Mouse (Mus musculus) spleen, adult 2 months (tissue): ENCODE data around the gene Gmds. TPM values are rescaled to one million over a fixed set of nuclear protein-coding genes. Genes with fewer than 3 reads are reported as not detected.

ENCODE experiments used
- DNase-seq, 2 experiments: peaks; one replicate each; pipeline versions ENCODE4 v3.0.0 to v3.0.0-alpha.2; 2012 to 2021; ENCODE audit warnings: low spot score in 2 of 2, low read depth in 1 of 2
- H3K27ac ChIP-seq: fragments of 200-500 bp; 2 replicates; pipeline ENCODE4 v1.5.1; 2012; ENCODE audit warnings: low read length, inconsistent platforms; ENCODE audit not compliant: insufficient read depth
- H3K27me3 ChIP-seq: fragments of 200-500 bp; 2 replicates; pipeline ENCODE4 v1.6.1; 2012; ENCODE audit warnings: mild to moderate bottlenecking, moderate library complexity, low read length, inconsistent platforms; ENCODE audit not compliant: control insufficient read depth, insufficient read depth
- H3K36me3 ChIP-seq: fragments of 200-500 bp; 2 replicates; pipeline ENCODE4 v1.6.1; 2012; ENCODE audit warnings: mild to moderate bottlenecking, low read length, inconsistent platforms; ENCODE audit not compliant: control insufficient read depth, insufficient read depth
- H3K4me1 ChIP-seq: fragments of 200-500 bp; 2 replicates; pipeline ENCODE4 v1.6.1; 2011; ENCODE audit warnings: inconsistent platforms; ENCODE audit not compliant: control insufficient read depth, insufficient read depth, insufficient read length
- H3K4me3 ChIP-seq: fragments of 200-500 bp; 2 replicates; pipeline ENCODE4 v1.5.1; 2011; ENCODE audit warnings: mild to moderate bottlenecking, inconsistent platforms; ENCODE audit not compliant: insufficient read depth, insufficient read length; ENCODE audit errors: extremely low read depth
- CTCF ChIP-seq: fragments of 200-500 bp; IDR thresholded peaks from 2 replicates; pipeline ENCODE4 v1.5.1; 2011; ENCODE audit warnings: mild to moderate bottlenecking, inconsistent platforms; ENCODE audit not compliant: insufficient read depth, insufficient read length, insufficient replicate concordance; ENCODE audit errors: extremely low read depth
- POLR2A ChIP-seq: fragments of 200-500 bp; IDR thresholded peaks from 2 replicates; pipeline ENCODE4 v1.6.1; 2011; ENCODE audit warnings: low read depth, low read length, inconsistent platforms
- WGBS: fragments of 180-500 bp; shearing (Covaris S2); methylation state at CpG from one replicate; pipeline ENCODE4 v1.1.7; 2018; 5-methylcytosine and 5-hydroxymethylcytosine counted together
- polyA plus RNA-seq: library from polyadenylated mRNA; depleted of rRNA; stranded (reverse); fragments of >200 nt; gene quantifications from 2 replicates; pipeline ENCODE4 v1.2.3, GENCODE M21; 2012

The Gmds gene
- polyA plus RNA-seq, 1 experiment = 7.9 TPM

GRCm38 (mm10) chr13:31929299-31929698 is 409.2 kb downstream of the Gmds start:
- H3K27me3 ChIP-seq = no peaks in the 10 kb centered on the region
- no peaks in the 10 kb centered on the region for H3K4me1 ChIP-seq
- no peaks in the 10 kb centered on the region for H3K36me3 ChIP-seq
- H3K27ac ChIP-seq = no peak overlapping the region
- TF ChIP-seq CTCF (no peak), POLR2A (no peak)
- 76% methylated on average over 1 of the region's 1 CpGs for WGBS
- no peak overlapping the region for H3K4me3 ChIP-seq
- no peak for DNase-seq

GRCm38 (mm10) chr13:31926599-31926998 is 411.9 kb downstream of the Gmds start:
- Histone ChIP-seq H3K27ac (no peak overlapping the region), H3K27me3 (no peaks in the 10 kb centered on the region), H3K4me1 (no peaks in the 10 kb centered on the region), H3K4me3 (no peak overlapping the region), H3K36me3 (no peaks in the 10 kb centered on the region)
- 87% methylated on average over 5 of the region's 5 CpGs for WGBS
- no peak for DNase-seq
- TF ChIP-seq POLR2A (no peak), CTCF (no peak)

- TF ChIP-seq POLR2A = no peak
- TF ChIP-seq CTCF = no peak
- H3K36me3 ChIP-seq = no peaks in the 10 kb centered on the region
- 75% methylated on average over 4 of the region's 4 CpGs for WGBS
- DNase-seq = no peak
- no peak overlapping the region for H3K27ac ChIP-seq
- H3K4me1 ChIP-seq = no peaks in the 10 kb centered on the region
- no peaks in the 10 kb centered on the region for H3K27me3 ChIP-seq
- no peak overlapping the region for H3K4me3 ChIP-seq
Observed at GRCm38 (mm10) chr13:31924506-31924905, 414.0 kb downstream of the Gmds start.

GRCm38 (mm10) chr13:31919716-31920115 is 418.8 kb downstream of the Gmds start:
- H3K4me3 ChIP-seq = no peak overlapping the region
- no peaks in the 10 kb centered on the region for H3K36me3 ChIP-seq
- no peaks in the 10 kb centered on the region for H3K4me1 ChIP-seq
- no peak for DNase-seq
- no peaks in the 10 kb centered on the region for H3K27me3 ChIP-seq
- no peak for TF ChIP-seq POLR2A
- no peak for TF ChIP-seq CTCF
- 92% methylated on average over 2 of the region's 2 CpGs for WGBS
- no peak overlapping the region for H3K27ac ChIP-seq

GRCm38 (mm10) chr13:31917387-31917786 is 421.2 kb downstream of the Gmds start:
- H3K36me3 ChIP-seq = no peaks in the 10 kb centered on the region
- H3K27me3 ChIP-seq = no peaks in the 10 kb centered on the region
- no peaks in the 10 kb centered on the region for H3K4me1 ChIP-seq
- 87% methylated on average over 5 of the region's 5 CpGs for WGBS
- TF ChIP-seq CTCF (no peak), POLR2A (no peak)
- no peak for DNase-seq
- H3K4me3 ChIP-seq = no peak overlapping the region
- no peak overlapping the region for H3K27ac ChIP-seq

- H3K36me3 ChIP-seq = no peaks in the 10 kb centered on the region
- DNase-seq = no peak
- WGBS = 85% methylated on average over 6 of the region's 6 CpGs
Observed at GRCm38 (mm10) chr13:31915748-31916147, 422.8 kb downstream of the Gmds start.

GRCm38 (mm10) chr13:31914901-31915587 is 423.5 kb downstream of the Gmds start:
- 90% methylated on average over 4 of the region's 4 CpGs for WGBS

More at GRCm38 (mm10) chr13:31915748-31916147, 422.8 kb downstream of the Gmds start:
- no peak for TF ChIP-seq CTCF
- no peak for TF ChIP-seq POLR2A
- H3K27ac ChIP-seq = no peak overlapping the region
- H3K27me3 ChIP-seq = no peaks in the 10 kb centered on the region
- H3K4me3 ChIP-seq = no peak overlapping the region
- no peaks in the 10 kb centered on the region for H3K4me1 ChIP-seq

More at GRCm38 (mm10) chr13:31914901-31915587, 423.5 kb downstream of the Gmds start:
- H3K4me1 ChIP-seq = no peaks in the 10 kb centered on the region
- TF ChIP-seq POLR2A (no peak), CTCF (no peak)
- H3K4me3 ChIP-seq = no peak overlapping the region
- no peaks in the 10 kb centered on the region for H3K27me3 ChIP-seq
- no peak for DNase-seq
- H3K27ac ChIP-seq = no peak overlapping the region
- no peaks in the 10 kb centered on the region for H3K36me3 ChIP-seq
